Comparison of ENCODE assay signal across 9 mouse cellular contexts in the genomic region with DNA sequence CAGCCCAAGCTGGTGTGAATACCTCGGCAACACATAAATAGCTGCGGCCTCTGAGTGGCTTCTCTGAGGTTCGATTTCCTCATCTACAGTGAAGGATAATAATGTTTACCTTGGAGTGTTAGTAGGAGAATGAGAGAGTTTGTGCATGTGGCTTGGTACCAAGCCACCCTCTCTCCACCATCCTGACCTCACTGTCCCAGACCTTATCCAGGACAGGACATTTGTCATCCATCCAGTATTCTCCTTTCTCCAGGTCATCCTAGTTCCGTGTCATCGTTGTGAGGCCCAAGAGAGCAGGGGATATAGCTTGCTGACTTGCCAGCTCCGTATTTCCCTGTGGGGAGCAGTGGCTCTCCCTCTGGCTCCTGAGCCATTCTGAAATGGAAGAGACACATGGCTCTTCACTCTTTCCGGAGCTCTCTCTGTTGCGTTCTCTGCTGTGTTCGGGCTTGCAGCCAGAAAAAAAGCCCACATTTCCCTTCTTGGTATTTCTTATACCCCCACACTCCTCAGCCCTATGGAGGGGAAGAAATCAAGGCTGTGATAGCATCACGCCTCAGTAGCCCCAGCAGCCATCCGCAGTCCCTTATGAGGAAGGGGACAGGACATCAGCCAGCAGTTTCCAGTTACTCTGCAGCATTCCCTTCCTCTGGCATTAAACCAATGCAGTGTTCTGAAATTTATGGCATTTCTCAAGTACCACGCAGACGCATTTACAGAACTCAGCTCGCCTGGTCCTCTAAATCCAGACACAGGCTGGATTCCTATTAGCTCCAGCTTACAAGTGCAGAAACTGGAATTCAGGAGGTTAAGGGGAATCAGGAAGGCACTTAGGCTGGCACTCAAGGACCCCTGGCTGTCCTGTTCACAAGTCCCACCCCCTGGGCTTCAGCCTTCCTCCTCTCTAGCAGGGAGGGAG. TPM values are rescaled to one million over a fixed set of nuclear protein-coding genes. Genes with fewer than 3 reads are reported as not detected.
DNase-seq lines count a peak whose midpoint lies in the region.
"Had no signal": no experiment of that assay in that cellular context is flagged by ENCODE, and none has a peak within 500 bp of the region (broad histone marks: within the 10 kb centered on the region; RNA-seq: fewer than 3 reads in every experiment).

No protein-coding gene starts in this region.

- peak overlapping the region; percentile 43 for H3K4me3 ChIP-seq in heart, embryonic 10.5 days
- H3K4me3 ChIP-seq in brown adipose tissue, adult 24 weeks (ENCODE audit: insufficient read depth, low read depth, low read length) = peak overlapping the region; percentile 27; the same call in 1 of the 2 replicates

- peaks cover 12% of the 10 kb centered on the region; the same call in 1 of the 2 replicates for H3K27me3 ChIP-seq in heart, embryonic 10.5 days (ENCODE audit: insufficient read depth, poor library complexity, severe bottlenecking)

- peaks cover 41% of the 10 kb centered on the region for H3K4me1 ChIP-seq in heart, embryonic 10.5 days
- H3K4me1 ChIP-seq in brown adipose tissue, adult 24 weeks (ENCODE audit: control insufficient read depth, insufficient read depth, insufficient read length, low read length) = peaks cover 8% of the 10 kb centered on the region

- intact Hi-C loops in heart, postnatal 10 days (cut with DNase I) = loop anchor here (5.0 to 10.0 kb wide), 2 partner anchors 42 to 205 kb away; no protein-coding TSS in a partner anchor

- 16% methylated on average over 14 of the region's 14 CpGs for WGBS in heart, embryonic 10.5 days

- no peaks in the 10 kb centered on the region for H3K36me3 ChIP-seq in heart, embryonic 10.5 days

- peak overlapping the region; percentile 78 for H3K27ac ChIP-seq in heart, embryonic 10.5 days
- H3K27ac ChIP-seq in brown adipose tissue, adult 24 weeks (replicated peaks; ENCODE audit: low read depth, low read length) = peak overlapping the region; percentile 18; the same call in 1 of the 2 replicates

- peak; percentile 74 for DNase-seq in heart, embryonic 10.5 days (ENCODE audit: low spot score)
- DNase-seq in heart, postnatal 10 days = no peak
- peak; percentile 54 to 84 for DNase-seq in frontal cortex, adult 2 months (ENCODE audit: extremely low spot score in 1 of 2, low spot score in 1 of 2)
- DNase-seq in kidney, postnatal 10 days = peak; percentile 38
- peak; percentile 50 for DNase-seq in lung, postnatal 10 days
- peak; percentile 54 for DNase-seq in right cerebral cortex, postnatal 4 days
- no peak for DNase-seq in adipocyte (ENCODE audit: low spot score)

- H3K9me3 ChIP-seq in heart, embryonic 10.5 days = no peaks in the 10 kb centered on the region

RNA-seq across cellular contexts. Expression of gene Calm2, which starts 13.3 kb away (rescaled TPM):
- polyA plus RNA-seq in heart, embryonic 10.5 days (2016; fragmentation: Nextera tagmentation; extraction: Ambion mirVana) = 738 and 942 TPM in 2 replicates
- total RNA-seq in heart, postnatal 10 days (2021) = 100 to 1,000 TPM; 247 to 257 TPM
- 250 and 275 TPM in 2 replicates for polyA plus RNA-seq in brown adipose tissue, adult 24 weeks (2012; ENCODE audit: insufficient read depth, insufficient read length, missing spikeins)
- 2,836 and 2,917 TPM in 2 replicates for polyA plus RNA-seq in frontal cortex, adult 2 months (2012; rRNA removed)

RNA-seq across cellular contexts. Expression of gene Stpg4, which starts 32.5 kb away (rescaled TPM):
- polyA plus RNA-seq in heart, embryonic 10.5 days (2016; fragmentation: Nextera tagmentation; extraction: Ambion mirVana) = 0.52 TPM in 1 of 2 replicates, not detected in the other
- not detected for total RNA-seq in heart, postnatal 10 days (2021)
- polyA plus RNA-seq in brown adipose tissue, adult 24 weeks (2012; ENCODE audit: insufficient read depth, insufficient read length, missing spikeins) = not detected in 2 replicates
- polyA plus RNA-seq in frontal cortex, adult 2 months (2012; rRNA removed) = not detected in 2 replicates
- total RNA-seq: MEL had no signal

Comparison
In these comparisons a context has a peak if more than half of its experiments do, and no peak if none do; other contexts are left out.
1. DNase-seq: peak in heart, embryonic 10.5 days (single experiment), frontal cortex, adult 2 months (2 of 2), kidney, postnatal 10 days (single experiment), lung, postnatal 10 days (single experiment) and right cerebral cortex, postnatal 4 days (single experiment); none in heart, postnatal 10 days (0 of 2) and adipocyte (single experiment).